Mouse (Mus musculus) gastrocnemius, adult 2 months (tissue): ENCODE measurements around the gene Mtif3. TPM values are rescaled to one million over a fixed set of nuclear protein-coding genes. Genes with fewer than 3 reads are reported as not detected.

ENCODE experiments used
- DNase-seq: peaks from one replicate; pipeline ENCODE4 v3.0.0; 2022
- H3K27ac ChIP-seq: fragments of 200-600 bp; 2 replicates; pipeline ENCODE4 v1.8.1; 2022; ENCODE audit warnings: mild to moderate bottlenecking
- H3K4me3 ChIP-seq: fragments of 200-600 bp; 2 replicates; pipeline ENCODE4 v1.8.1; 2022; ENCODE audit warnings: mild to moderate bottlenecking, moderate library complexity
- CTCF ChIP-seq: fragments of 200-600 bp; IDR thresholded peaks from 2 replicates; pipeline ENCODE4 v1.8.1; 2022; ENCODE audit warnings: antibody characterized with exemption, mild to moderate bottlenecking, moderate library complexity
- intact Hi-C: fragments of 180-260 bp; cut with DNase I; formaldehyde crosslinking; loops from one replicate; pipeline ENCODE4 v1.15.1; 2025
- long read RNA-seq, 2 experiments: library from polyadenylated mRNA; stranded (forward); transcript quantifications; one replicate each; pipeline ENCODE4 v2.0.0; 2021
- total RNA-seq, 2 experiments: library from RNA; stranded (reverse); gene quantifications; 2 replicates each; pipeline ENCODE4 v1.2.3; 2021

Gene Mtif3
- total RNA-seq, result 10 to 100 TPM; 23.0 to 25.9 TPM
- long read RNA-seq, experiment 1, full-length matches to known transcripts, result 39 of 39 reads
- long read RNA-seq, experiment 1, partial matches to known transcripts, result 0 of 39 reads
- long read RNA-seq, experiment 1, other reads (novel, unspliced or antisense), result 0 of 39 reads
- long read RNA-seq, experiment 2, full-length matches to known transcripts, result 44 of 52 reads
- long read RNA-seq, experiment 2, partial matches to known transcripts, result 4 of 52 reads
- long read RNA-seq, experiment 2, other reads (novel, unspliced or antisense), result 4 of 52 reads

GRCm38 (mm10) chr5:146963118-146963936 is at the start of gene Mtif3:
Gene Mtif3, minus strand, starts transcription at chr5:146963800.
- TF ChIP-seq CTCF, result no peak
- DNase-seq, result peak; percentile 89
- H3K27ac ChIP-seq, result peak within 1 kb of the TSS; percentile 93
- H3K4me3 ChIP-seq, result peak within 1 kb of the TSS; percentile 95
- intact Hi-C loops, result loop anchor here (2.0 to 5.0 kb wide), 2 partner anchors 15 to 114 kb away; partner anchors contain the start of genes Gtf3a, Lnx2 and Polr1d

- intact Hi-C loops, result no loop called here
These were observed 47.7 kb upstream of the Mtif3 start for GRCm38 (mm10) chr5:147011333-147011732.

GRCm38 (mm10) chr5:147003303-147003702 is 39.7 kb upstream of the Mtif3 start:
- TF ChIP-seq CTCF, result peak; percentile 17; the same call in 1 of the 2 replicates
- intact Hi-C loops, result no loop called here
- DNase-seq, result no peak
- H3K27ac ChIP-seq, result no peak overlapping the region
- no peak overlapping the region for H3K4me3 ChIP-seq

More at GRCm38 (mm10) chr5:147011333-147011732, 47.7 kb upstream of the Mtif3 start:
- Histone ChIP-seq H3K4me3 (no peak overlapping the region), H3K27ac (no peak overlapping the region)
- no peak for DNase-seq
- TF ChIP-seq CTCF, result no peak

- TF ChIP-seq CTCF, result peak; percentile 11; the same call in 1 of the 2 replicates
- no peak for DNase-seq
- intact Hi-C loops, result no loop called here
These were observed 37.7 kb upstream of the Mtif3 start for GRCm38 (mm10) chr5:147001312-147001711.

GRCm38 (mm10) chr5:146998802-146999201 is 35.2 kb upstream of the Mtif3 start:
- Histone ChIP-seq H3K4me3 (no peak overlapping the region), H3K27ac (no peak overlapping the region)
- peak; percentile 36; the same call in 1 of the 2 replicates for TF ChIP-seq CTCF
- DNase-seq, result no peak
- intact Hi-C loops, result no loop called here

More at GRCm38 (mm10) chr5:147001312-147001711, 37.7 kb upstream of the Mtif3 start:
- H3K27ac ChIP-seq, result no peak overlapping the region
- H3K4me3 ChIP-seq, result no peak overlapping the region

GRCm38 (mm10) chr5:146996812-146997211 is 33.2 kb upstream of the Mtif3 start:
- no peak overlapping the region for H3K4me3 ChIP-seq
- TF ChIP-seq CTCF, result no peak
- no peak overlapping the region for H3K27ac ChIP-seq
- DNase-seq, result no peak
- intact Hi-C loops, result no loop called here

GRCm38 (mm10) chr5:146994973-146995372 is 31.4 kb upstream of the Mtif3 start:
- Histone ChIP-seq H3K27ac (no peak overlapping the region), H3K4me3 (no peak overlapping the region)
- no peak for DNase-seq
- no peak for TF ChIP-seq CTCF
- intact Hi-C loops, result no loop called here

- Histone ChIP-seq H3K27ac (peak overlapping the region; percentile 38; the same call in 1 of the 2 replicates), H3K4me3 (peak overlapping the region; percentile 13)
- DNase-seq, result peak; percentile 75
- intact Hi-C loops, result no loop called here
- no peak for TF ChIP-seq CTCF
These were observed 29.9 kb upstream of the Mtif3 start for GRCm38 (mm10) chr5:146993509-146993908.

GRCm38 (mm10) chr5:146989051-146989450 is 25.5 kb upstream of the Mtif3 start:
- no peak overlapping the region for H3K4me3 ChIP-seq
- TF ChIP-seq CTCF, result no peak
- DNase-seq, result no peak
- intact Hi-C loops, result no loop called here
- H3K27ac ChIP-seq, result no peak overlapping the region

- no peak for DNase-seq
- H3K4me3 ChIP-seq, result no peak overlapping the region
- H3K27ac ChIP-seq, result no peak overlapping the region
- intact Hi-C loops, result no loop called here
- no peak for TF ChIP-seq CTCF
These were observed 24.0 kb upstream of the Mtif3 start for GRCm38 (mm10) chr5:146987588-146987987.

- intact Hi-C loops, result no loop called here
- Histone ChIP-seq H3K4me3 (no peak overlapping the region), H3K27ac (no peak overlapping the region)
- TF ChIP-seq CTCF, result no peak
- DNase-seq, result no peak
These were observed 22.3 kb upstream of the Mtif3 start for GRCm38 (mm10) chr5:146985725-146986433.

GRCm38 (mm10) chr5:146983216-146983615 is 19.6 kb upstream of the Mtif3 start:
- peak; percentile 64 for DNase-seq
- intact Hi-C loops, result loop anchor here (1.0 to 5.0 kb wide), 4 partner anchors 41 to 339 kb away; partner anchors contain the start of genes Polr1d and Urad
- no peak overlapping the region for H3K27ac ChIP-seq
- peak; percentile 91 for TF ChIP-seq CTCF
- H3K4me3 ChIP-seq, result no peak overlapping the region
